Mouse (Mus musculus): ENCODE results near the gene Plxnc1.

DNA sequence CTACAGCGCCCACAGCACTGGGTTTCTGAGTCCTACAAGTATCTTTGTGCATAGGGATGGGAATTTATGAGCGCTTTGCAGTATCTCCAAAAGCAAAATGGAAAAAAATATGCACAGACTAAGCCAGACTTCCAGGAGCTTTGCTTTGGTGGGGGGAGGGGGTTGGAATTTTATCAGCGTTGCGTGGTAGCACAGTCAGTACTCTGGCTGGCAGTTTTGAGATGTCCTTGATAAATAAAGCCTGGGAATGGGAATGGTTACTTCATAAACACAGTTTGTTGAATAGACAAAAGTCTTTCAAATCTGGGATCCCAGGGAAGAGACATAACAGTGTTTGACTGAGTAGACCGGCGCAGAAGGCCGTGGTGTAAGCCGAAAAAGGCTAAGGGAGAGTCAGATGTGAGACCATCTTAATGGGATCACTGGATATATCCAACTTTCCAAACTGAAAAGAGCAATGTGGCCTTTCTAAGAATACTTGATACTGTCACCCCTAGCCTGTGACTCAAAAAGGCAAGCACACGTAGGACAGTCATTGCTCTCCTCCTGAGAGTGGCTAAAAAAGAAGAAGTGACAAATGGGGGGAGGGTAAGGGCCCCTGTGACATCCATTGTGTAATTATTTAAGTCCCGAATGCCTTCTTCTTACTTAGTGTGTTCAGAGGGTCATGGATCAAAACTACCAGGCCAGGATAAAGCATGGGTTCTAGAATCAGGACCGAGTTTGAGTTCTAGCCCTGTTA lies 35.5 kb downstream of the Plxnc1 start:
- TF ChIP-seq POLR2A (IDR thresholded peaks at IDR 0.05; ENCODE audit: insufficient read depth, low read length): no peak
- no peak for TF ChIP-seq CTCF (IDR thresholded peaks at IDR 0.05; ENCODE audit: low read depth, low read length)
